In the genomic region with DNA sequence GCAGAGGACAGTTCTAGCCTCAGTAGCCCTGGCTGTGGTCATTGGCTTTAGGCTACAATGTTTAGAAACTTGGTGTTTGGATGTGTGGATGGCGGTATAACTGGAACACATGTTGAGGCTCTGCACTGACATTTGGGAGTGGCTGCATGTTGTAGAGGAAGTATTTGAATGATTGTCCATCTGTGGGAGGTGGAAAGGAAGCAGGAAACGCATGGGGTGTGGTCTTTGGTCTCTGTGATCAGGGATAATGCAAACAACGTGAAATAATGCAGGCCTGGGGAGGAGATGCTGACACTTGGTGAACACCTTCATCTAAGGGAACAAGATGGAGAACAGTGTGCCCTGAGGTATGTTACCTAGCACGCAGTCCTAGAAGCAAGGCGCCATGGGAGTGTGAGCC, we compare ENCODE assay signal across 23 mouse cellular contexts.
A peak's percentile ranks its signal among the peaks of the same experiment; 100 is the strongest.
DNase-seq lines count a peak whose midpoint lies in the region; ATAC-seq and TF ChIP-seq lines count a peak whose summit lies in the region.
"Had no signal": no experiment of that assay in that cellular context is flagged by ENCODE, and none has a peak within 500 bp of the region (broad histone marks: within the 10 kb centered on the region; RNA-seq: fewer than 3 reads in every experiment).

No protein-coding gene starts in this region.

- 58% methylated on average over 5 of the region's 5 CpGs for WGBS in heart, embryonic 11.5 days (ENCODE audit: insufficient replicate concordance)
- WGBS in kidney, postnatal 0 days: 55% methylated on average over 5 of the region's 5 CpGs
- 69% methylated on average over 5 of the region's 5 CpGs for WGBS in kidney, embryonic 16.5 days

- H3K27me3 ChIP-seq in heart, embryonic 11.5 days (ENCODE audit: control insufficient read depth, insufficient read depth, low read length): no peaks in the 10 kb centered on the region
- no peaks in the 10 kb centered on the region for H3K27me3 ChIP-seq in kidney, postnatal 0 days (ENCODE audit: insufficient read depth, low read length)
- H3K27me3 ChIP-seq in kidney, embryonic 16.5 days (ENCODE audit: insufficient read depth, low read length): no peaks in the 10 kb centered on the region
- H3K27me3 ChIP-seq: embryonic facial prominence, embryonic 12.5 days; intestine, embryonic 15.5 days; limb, embryonic 12.5 days; liver, embryonic 15.5 days had no signal

- H3K36me3 ChIP-seq in heart, embryonic 11.5 days (ENCODE audit: control insufficient read depth, insufficient read depth, low read length): no peaks in the 10 kb centered on the region
- no peaks in the 10 kb centered on the region for H3K36me3 ChIP-seq in kidney, postnatal 0 days (ENCODE audit: insufficient read depth, low read length)
- no peaks in the 10 kb centered on the region for H3K36me3 ChIP-seq in kidney, embryonic 16.5 days (ENCODE audit: insufficient read depth, low read length)
- H3K36me3 ChIP-seq: embryonic facial prominence, embryonic 12.5 days; intestine, embryonic 15.5 days; limb, embryonic 12.5 days; liver, embryonic 15.5 days had no signal

- no peak for ATAC-seq in heart, embryonic 11.5 days (replicated peaks; ENCODE audit: insufficient number of reproducible peaks, low FRiP score, low TSS enrichment)
- ATAC-seq in kidney, postnatal 0 days (replicated peaks; ENCODE audit: low FRiP score, low read depth): no peak
- no peak for ATAC-seq in kidney, embryonic 16.5 days (ENCODE audit: low FRiP score, low TSS enrichment)
- ATAC-seq: forebrain, embryonic 14.5 days; hindbrain, embryonic 16.5 days; intestine, embryonic 15.5 days had no signal

- H3K4me1 ChIP-seq in heart, embryonic 11.5 days (ENCODE audit: control insufficient read depth, insufficient read depth, low read length): peaks cover 10% of the 10 kb centered on the region
- no peaks in the 10 kb centered on the region for H3K4me1 ChIP-seq in kidney, postnatal 0 days (replicated peaks; ENCODE audit: insufficient read depth, low read length)
- peaks cover 9% of the 10 kb centered on the region; the same call in 1 of the 2 replicates for H3K4me1 ChIP-seq in kidney, embryonic 16.5 days (ENCODE audit: insufficient read depth, low read length)
- peaks cover 29% of the 10 kb centered on the region for H3K4me1 ChIP-seq in brown adipose tissue, adult 24 weeks (ENCODE audit: control insufficient read depth, insufficient read depth, insufficient read length, low read length)
- H3K4me1 ChIP-seq: embryonic facial prominence, embryonic 12.5 days; intestine, embryonic 15.5 days; limb, embryonic 12.5 days; liver, embryonic 15.5 days had no signal

- H3K9me3 ChIP-seq in heart, embryonic 11.5 days (replicated peaks; ENCODE audit: control insufficient read depth, low read length): no peaks in the 10 kb centered on the region
- no peaks in the 10 kb centered on the region for H3K9me3 ChIP-seq in kidney, postnatal 0 days (replicated peaks; ENCODE audit: low read length)
- H3K9me3 ChIP-seq in kidney, embryonic 16.5 days (ENCODE audit: low read length): no peaks in the 10 kb centered on the region
- H3K9me3 ChIP-seq: embryonic facial prominence, embryonic 12.5 days; intestine, embryonic 15.5 days; limb, embryonic 12.5 days; liver, embryonic 15.5 days had no signal

- H3K27ac ChIP-seq in heart, embryonic 11.5 days (ENCODE audit: low read depth, low read length): no peak overlapping the region
- no peak overlapping the region for H3K27ac ChIP-seq in kidney, postnatal 0 days
- H3K27ac ChIP-seq in kidney, embryonic 16.5 days (ENCODE audit: low read length): no peak overlapping the region
- peak overlapping the region; percentile 46; the same call in 1 of the 2 replicates for H3K27ac ChIP-seq in brown adipose tissue, adult 24 weeks (replicated peaks; ENCODE audit: low read depth, low read length)
- H3K27ac ChIP-seq: embryonic facial prominence, embryonic 12.5 days; intestine, embryonic 15.5 days; left cerebral cortex, adult 2 months; limb, embryonic 12.5 days; liver, embryonic 15.5 days had no signal

- H3K4me3 ChIP-seq in heart, embryonic 11.5 days (ENCODE audit: low read depth, low read length): no peak overlapping the region
- H3K4me3 ChIP-seq in kidney, postnatal 0 days (replicated peaks; ENCODE audit: low read depth, low read length): no peak overlapping the region
- H3K4me3 ChIP-seq in kidney, embryonic 16.5 days (ENCODE audit: low read length): no peak overlapping the region
- no peak overlapping the region for H3K4me3 ChIP-seq in brown adipose tissue, adult 24 weeks (ENCODE audit: insufficient read depth, low read depth, low read length)
- H3K4me3 ChIP-seq: embryonic facial prominence, embryonic 12.5 days; intestine, embryonic 15.5 days; left cerebral cortex, adult 2 months; limb, embryonic 12.5 days; liver, embryonic 15.5 days had no signal

- DNase-seq in heart, adult 8-10 months (ENCODE audit: low spot score): peak; percentile 66
- DNase-seq in kidney, postnatal 0 days (ENCODE audit: low spot score): peak; percentile 16
- no peak for DNase-seq in layer of hippocampus, adult 8-10 months (ENCODE audit: low spot score in 2 of 2)
- DNase-seq: adrenal gland, adult 8-10 months; B cell, adult 2 months; cerebellum, adult 9-10 months; cerebellum, postnatal 36 days; embryo, embryonic 11 days; gastrocnemius, postnatal 36 days; kidney, adult 8-10 months; kidney, postnatal 25 days; lung, embryonic 14.5 days; midbrain, embryonic 14.5 days had no signal

- no peak overlapping the region for H3K4me2 ChIP-seq in heart, embryonic 11.5 days
- no peak overlapping the region for H3K4me2 ChIP-seq in kidney, postnatal 0 days (ENCODE audit: low read length)
- no peak overlapping the region for H3K4me2 ChIP-seq in kidney, embryonic 16.5 days (replicated peaks; ENCODE audit: low read depth, low read length)
- H3K4me2 ChIP-seq: embryonic facial prominence, embryonic 12.5 days; intestine, embryonic 15.5 days; limb, embryonic 12.5 days; liver, embryonic 15.5 days; lung, embryonic 14.5 days had no signal

- TF ChIP-seq CTCF in kidney, postnatal 0 days (IDR thresholded peaks at IDR 0.05; ENCODE audit: low read depth): no peak

- H3K9ac ChIP-seq in heart, embryonic 11.5 days (ENCODE audit: low read depth, low read length): no peak overlapping the region
- no peak overlapping the region for H3K9ac ChIP-seq in kidney, postnatal 0 days (ENCODE audit: low read depth, low read length)
- H3K9ac ChIP-seq in kidney, embryonic 16.5 days (replicated peaks; ENCODE audit: low read length): no peak overlapping the region
- H3K9ac ChIP-seq: embryonic facial prominence, embryonic 12.5 days; intestine, embryonic 15.5 days; limb, embryonic 12.5 days; liver, embryonic 15.5 days; lung, embryonic 14.5 days had no signal

Comparison
In these comparisons a context has a peak if more than half of its experiments do, and no peak if none do; other contexts are left out.
1. DNase-seq: peak in heart, adult 8-10 months (single experiment) and kidney, postnatal 0 days (single experiment); none in layer of hippocampus, adult 8-10 months (0 of 2).